Mouse (Mus musculus) kidney, postnatal 25 days (tissue): ENCODE results near the gene Zfp184.
A peak's percentile ranks its signal among the peaks of the same experiment; 100 is the strongest.

Experiments
- DNase-seq, 2 experiments: peaks; one replicate each; pipeline ENCODE4 v3.0.0; 2021; ENCODE audit warnings: mixed read lengths in 2 of 2

The Zfp184 gene

DNA sequence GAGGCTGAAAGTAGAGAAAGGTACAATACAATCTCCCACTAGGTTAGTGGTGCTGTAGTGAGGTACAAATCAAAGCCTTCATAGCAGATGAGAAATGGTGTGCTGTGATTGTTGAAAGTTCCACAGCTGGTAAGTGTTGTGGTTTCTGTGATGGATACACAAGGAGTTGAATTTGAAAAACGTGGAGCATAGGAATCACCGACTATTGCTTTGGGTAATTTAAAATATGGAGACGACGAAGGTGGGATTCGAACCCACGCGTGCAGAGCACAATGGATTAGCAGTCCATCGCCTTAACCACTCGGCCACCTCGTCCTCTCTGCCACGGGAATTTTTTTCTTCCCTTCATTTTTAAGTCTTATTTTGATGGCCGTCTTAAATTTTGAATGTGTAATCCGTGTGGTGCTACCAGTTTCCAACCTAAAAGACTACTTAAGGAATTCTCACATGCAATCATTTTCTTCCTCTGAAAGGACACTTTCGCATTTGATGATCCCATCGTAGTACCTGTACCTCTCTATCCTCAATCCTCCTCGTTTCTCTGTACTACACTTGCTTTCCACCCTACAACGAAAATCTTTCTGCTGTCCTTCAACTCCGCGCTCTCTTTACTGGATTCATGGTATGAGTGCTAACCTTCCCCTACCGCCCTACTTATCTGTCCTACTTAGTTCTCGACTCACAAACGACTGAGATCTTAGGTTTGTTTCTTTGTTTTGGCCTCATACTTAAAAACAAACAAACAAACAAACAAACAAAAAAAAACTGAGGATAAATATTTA, 49.3 kb downstream of the Zfp184 start:
- DNase-seq = no peak

DNA sequence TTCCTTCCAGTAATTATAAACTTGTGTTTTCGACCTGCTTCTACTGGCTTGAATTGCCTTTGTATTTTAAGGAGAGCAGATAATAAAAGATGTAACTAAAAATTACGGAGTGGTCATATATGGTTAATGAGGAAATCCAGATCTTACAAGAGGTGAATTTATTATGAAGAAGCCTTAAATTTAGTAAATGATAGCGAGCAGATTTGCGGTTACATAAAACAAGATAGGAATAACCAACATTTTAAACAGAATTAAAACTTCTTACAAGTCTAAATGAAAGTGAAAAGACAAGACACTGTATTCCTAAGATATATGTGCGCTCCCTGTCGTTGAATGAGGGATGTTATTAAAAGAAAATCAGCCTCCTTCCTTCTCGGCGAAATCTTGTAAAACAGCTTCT, 50.0 kb downstream of the Zfp184 start:
- no peak for DNase-seq

DNA sequence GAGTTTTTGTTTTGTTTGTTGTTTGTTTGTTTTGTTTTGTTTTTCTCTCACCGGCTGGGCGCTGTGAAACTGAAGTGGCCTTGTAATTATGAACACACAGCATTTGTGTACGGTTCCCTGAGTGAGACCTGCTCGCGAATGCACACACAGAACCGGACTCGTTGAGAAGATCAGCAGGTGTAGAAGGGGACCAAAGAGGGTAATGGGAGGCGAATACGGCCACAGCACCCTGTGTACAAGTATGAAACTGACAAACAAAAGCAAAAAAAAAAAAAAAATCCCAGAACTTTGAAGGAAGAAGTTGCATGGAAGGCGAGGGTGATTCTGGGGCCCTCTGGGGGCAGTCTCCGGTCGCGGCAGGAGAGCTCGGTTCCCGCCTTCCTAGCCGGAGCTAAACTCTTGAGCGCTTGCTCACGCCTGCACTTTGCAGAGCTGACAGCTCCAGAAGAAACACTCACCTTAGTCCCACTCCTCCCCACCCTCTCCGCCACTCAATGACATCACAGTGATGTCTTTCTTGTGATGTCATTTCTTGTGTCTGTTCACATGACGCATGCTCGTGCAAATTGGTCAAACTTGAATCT, 50.5 kb downstream of the Zfp184 start:
- DNase-seq = no peak

DNA sequence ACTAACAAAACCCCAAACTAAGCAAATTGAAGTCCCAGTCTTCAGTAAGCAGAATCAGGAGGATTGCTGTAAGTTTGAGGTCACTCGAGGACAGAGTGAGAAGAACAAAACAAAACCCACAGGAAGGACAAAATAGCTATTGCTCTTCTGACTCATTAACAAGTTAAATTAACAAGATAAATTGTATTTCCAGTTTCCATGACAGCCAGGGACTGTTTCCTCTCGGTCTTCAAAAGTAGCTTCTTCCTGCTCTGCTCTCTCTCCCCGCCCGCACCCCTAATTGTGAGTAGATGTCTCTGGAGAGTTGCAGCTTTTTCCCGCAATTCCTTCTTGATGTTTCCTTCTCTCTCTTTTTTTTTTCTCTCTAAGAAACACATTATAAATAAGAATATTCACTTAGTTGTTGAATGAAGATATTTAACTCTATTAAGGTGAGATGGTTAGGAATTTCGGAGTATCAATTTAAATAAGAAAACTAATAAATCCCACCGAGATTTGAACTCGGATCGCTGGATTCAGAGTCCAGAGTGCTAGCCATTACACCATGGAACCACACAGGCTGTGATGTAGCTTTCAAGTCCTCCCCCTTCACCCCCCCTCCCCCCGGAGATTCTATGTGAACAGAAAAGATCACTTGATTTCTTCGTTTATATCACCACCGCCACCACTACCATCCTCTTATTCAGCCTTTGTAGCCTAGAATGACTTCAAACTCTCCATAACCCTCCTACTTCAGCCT, 51.4 kb downstream of the Zfp184 start:
- DNase-seq = no peak

DNA sequence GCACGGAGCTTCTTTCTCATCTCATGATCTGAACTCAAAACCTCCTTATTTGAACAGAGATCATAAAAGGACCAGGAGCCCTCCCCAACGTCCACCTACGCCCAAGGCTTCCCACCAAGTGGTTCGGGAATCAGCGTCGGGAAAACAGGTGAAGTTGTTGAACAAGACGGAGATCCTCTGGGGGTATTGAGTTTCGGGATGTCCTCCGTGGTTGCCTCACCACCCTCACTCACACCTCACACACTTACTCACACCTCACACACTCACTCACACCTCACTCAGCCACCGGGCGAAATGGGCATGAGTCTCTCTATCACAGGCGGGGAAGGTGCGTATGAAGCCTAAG, 51.9 kb downstream of the Zfp184 start:
- DNase-seq = no peak

DNA sequence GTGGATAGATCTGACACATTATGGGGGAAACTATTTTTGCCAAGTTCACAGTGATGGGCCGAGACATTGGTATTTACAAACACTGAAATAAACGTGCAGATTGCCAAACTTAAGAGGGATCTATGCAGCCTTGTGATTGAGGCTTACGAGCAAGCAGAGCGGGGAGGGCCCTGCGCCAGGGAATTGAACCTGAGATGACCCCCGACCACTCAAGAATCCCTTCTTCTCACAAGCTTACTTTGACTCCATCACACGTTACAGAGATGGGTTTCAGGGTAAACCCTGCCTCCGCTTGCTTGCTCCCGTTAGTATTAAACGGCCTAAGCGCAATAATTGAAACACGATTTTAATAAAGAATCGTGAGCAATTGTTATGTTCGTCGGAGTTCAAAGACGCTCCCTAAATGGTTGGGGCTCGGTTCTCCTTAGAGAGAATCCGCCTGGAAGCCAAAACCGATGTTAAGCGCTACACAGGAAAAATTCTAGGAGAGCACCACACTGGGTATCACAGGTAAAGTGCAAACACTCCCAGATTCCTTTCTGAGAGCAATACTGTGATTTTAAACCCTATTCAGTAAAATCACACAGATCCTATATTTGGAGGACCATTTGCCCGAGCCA, 52.4 kb downstream of the Zfp184 start:
- DNase-seq = no peak

DNA sequence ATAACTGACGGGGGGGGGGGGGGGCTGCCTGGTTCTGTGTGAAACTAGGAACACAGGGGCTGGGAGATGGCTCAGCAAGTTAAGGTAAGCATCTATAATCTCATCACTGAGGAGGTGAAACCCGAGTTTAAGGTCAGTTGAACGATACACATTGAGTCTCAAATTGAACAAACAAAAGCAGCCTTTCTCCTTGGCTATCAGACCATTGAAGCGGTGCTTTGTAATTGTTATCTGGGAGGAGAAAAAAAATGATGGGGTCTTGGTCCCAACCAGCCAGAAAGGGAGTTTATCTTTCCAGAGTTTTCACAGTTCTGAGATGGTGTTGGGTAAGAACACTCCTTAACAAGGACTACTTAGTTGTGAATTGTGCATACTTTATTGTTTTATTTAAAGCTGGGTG, 52.9 kb downstream of the Zfp184 start:
- DNase-seq = no peak

DNA sequence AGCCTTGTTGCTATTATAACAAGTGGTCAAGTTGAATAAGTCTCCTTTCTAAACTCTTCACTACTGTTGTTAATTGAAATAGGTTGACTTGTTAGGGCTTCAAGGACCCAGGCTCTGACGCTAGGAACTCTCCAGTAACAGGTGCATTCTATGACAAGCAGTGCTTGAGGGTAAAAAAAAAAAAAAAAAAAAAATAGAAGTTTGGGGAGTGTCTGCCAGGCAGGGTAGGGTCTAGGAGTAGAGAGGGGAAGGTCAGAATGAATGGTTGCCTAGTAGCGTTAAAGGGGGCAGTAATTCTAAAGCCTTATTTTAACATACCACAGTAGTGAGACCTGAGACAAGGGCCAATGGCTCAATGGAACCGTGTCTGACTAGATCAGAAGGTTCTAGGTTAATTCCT, 53.5 kb downstream of the Zfp184 start:
- DNase-seq = no peak

DNA sequence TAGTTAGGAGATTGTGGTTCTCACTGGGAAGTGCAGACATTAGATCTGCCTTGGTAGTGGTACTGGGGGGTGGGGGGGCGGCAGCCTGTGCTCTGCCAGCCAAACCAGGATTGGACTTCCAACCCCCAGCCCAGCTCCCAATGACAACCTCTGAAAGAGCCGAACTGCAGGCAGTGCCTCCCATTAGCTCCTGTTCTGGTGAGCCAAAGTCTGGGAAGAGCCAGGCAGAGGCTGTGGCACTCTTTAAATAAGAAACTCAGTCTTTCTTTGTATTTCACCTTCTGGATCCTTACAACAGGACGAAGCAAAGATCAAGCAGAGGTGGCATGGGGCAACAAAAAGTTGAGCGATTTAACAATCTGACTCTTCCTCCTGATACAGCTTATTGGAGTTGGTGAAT, 54.3 kb downstream of the Zfp184 start:
- DNase-seq = no peak

DNA sequence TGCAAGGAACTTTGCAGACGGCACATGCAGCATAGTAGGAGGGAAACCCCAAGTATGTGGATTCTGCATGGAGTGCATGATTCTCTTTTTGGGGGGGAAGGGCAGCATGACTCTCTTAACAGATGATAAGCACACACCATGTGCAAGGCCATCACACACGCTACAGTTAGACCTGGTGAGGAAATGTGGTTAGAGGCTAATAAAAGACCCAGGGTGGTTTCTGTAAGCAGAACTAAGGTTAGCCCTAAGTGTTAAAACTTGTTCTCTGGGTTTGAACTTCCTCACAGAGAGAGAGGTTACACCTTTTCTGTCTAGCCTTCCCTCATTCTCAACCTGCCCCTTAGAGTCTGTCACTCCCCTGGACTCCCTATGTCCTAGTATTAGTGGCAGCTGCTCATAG, 56.5 kb downstream of the Zfp184 start:
- no peak for DNase-seq

DNA sequence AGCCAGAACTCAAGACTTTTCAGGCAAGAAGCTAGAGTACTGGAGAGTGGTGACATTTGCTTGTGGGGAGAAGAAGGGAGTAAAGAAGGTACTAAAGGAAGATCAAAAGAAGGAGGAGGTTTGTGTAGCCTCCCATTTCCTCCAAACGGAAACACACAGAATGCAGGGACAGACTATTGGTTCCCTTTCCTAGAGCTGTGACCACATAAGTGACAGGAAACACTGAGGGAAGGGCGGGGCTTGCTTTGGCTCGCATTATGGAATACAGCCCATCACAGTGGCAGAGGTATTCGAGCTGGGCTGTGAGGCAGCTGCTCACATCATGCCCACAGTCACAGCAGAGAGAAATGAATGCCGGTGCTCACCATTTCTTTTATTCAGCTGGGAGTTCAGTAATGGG, 56.9 kb downstream of the Zfp184 start:
- no peak for DNase-seq

DNA sequence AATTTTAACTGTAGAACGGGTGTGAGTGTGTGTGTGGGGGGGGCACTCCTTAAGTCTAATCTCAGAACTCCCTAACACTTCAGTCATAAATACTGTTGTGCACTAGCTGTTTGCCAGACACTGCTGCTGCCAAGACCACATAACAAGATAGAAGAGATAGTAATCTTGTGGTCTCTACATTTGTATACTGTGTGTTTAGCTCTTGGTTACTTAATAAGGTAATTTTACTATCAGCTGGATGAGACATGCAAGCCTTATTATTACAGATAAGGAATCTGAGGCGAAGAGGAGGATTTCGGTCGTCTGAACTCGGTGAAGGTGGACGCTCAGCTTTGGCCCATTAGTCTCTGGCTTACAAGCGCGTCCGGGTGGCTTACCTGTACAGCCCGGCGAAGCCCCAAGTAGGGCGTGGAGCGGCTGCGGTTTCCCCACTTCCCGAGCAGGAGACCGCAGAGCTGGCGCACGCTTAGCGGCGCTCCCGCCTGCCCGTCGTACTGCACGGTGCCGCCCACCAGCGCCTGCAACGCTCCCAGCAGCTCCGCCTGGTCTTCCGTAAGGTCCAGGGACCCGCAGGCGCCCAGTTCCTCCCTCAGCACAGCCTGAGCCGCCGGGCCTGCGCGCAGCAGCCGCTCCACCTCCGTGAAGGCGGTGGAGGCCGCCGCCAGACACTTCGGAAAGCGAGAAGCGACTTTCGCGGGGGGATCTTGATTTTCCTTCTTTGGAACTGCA, 60.9 kb downstream of the Zfp184 start:
- DNase-seq = peak; percentile 32 to 59

DNA sequence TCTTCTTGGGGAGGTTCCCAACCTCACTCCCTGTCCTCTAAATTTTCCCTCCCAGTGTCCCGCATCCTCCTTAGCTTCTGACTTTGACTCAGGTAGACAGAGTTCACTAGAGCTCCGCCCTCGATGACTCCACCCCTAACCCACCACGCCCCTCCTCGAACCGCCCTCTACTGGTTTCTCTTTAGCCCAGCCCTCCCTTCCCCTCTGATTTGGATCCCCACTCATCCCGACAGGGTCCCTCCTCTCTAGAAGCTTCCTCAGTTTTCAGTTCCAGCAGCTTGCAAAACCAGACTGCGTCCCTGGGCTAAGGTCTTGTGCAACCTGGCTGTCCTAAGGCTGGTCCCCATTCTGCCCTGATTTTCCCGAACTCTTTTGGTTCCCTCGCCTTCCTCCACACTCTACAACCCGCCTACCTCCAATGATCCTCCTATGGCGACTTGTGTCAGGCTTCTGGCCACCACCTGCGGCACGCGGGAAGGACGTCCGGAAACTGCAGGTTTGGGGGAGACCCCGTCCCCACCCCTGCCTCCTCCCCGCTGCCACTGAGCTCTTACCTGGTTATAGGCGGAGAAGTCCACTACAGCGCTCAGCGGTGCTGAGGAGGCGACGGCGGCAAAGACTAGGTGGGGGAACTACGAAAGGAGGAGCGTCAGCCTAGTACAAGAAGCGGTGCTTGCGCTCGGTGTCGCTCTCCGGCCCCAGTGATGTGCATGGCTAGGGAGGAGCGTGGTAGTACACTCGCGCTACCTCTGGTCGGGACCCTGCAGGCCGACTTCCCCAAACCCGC, 61.6 kb downstream of the Zfp184 start:
- peak; percentile 56 to 61 for DNase-seq

DNA sequence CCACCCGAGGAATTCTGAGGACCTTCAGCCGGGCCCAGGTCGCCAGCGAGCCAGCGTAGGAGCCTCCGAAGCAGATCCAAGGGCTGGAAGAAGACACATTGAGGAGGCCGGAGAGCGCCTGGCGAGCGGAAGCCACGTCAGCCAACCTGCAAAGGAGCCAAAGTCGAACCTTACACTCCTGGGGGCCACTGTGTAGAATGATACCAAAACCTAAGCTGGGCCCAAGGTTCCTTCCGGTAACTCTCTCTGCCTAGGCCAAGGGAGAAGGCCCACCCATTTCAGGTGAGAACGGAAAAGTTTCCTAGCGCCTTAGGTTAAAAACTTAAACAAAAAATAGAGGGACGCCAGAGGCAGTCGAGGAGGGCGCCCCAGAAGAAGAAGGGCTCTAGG, 62.2 kb downstream of the Zfp184 start:
- no peak for DNase-seq

DNA sequence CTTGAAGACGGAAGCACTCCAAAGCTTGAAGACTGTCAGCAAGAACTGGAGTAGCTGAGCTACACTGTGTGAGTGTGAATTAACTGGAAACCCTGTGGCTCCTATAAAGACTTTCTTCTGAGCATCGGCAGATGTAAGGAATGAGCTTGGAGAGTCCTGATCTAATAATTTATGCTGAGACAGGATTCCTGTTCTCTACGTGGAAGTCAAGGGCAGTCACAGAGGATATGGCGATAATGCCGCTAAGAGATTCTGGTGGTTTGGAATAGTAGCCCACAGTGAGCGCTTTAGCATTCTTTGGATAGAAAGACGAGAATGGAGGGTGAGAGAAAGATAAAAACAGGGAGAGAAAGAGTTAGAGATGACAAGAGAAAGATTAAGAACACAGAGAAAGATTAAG, 63.0 kb downstream of the Zfp184 start:
- DNase-seq = no peak

DNA sequence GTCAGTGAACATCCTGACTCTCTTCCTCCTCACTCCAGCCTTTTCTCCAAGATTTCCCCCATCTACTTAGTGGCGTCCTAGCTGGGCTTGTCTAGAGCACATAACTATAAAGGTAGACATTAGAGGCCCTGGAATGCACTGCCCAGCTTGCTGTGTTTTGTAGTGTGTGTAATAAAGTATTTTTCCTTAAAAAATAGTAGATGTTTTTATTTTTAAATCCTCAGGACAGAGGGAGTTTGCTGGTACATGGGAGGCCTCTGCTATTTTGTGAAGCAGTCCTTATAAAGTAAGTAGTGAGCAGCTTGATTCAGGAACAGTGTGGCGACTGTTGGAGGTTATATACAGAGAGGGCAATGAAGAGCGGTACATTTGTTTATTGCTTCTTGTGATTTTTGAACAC, 63.8 kb downstream of the Zfp184 start:
- no peak for DNase-seq

DNA sequence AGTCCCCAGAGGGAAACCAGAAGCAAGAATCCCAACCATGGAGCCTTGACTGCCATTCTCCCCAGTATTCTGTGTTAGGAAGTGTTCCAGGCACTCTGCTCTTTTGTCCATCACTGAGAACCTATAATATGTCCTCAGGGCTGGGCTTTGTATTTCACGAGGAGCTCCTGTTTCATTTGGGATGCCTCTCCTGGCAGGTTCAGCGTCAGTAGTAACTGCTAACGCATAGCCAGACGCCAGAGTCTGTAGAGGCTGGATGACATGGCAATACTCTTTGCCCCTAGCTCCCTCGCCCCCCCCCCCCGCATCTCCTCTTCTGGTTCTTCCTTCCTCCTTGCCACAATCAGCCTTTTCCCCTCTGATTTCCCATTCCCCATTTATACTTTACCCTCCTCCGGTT, 64.7 kb downstream of the Zfp184 start, which contains the start of gene Prss16:
Gene Prss16 (minus strand): TSS at position 101 of the 400 bp plus-strand sequence.
- no peak for DNase-seq
